Mouse (Mus musculus) gastrocnemius, postnatal 4 days (tissue): ENCODE measurements around the gene Carnmt1. TPM values are rescaled to one million over a fixed set of nuclear protein-coding genes. Genes with fewer than 3 reads are reported as not detected.

ENCODE experiments used
- DNase-seq, 2 experiments: peaks; one replicate each; pipeline ENCODE4 v3.0.0; 2021 to 2022; ENCODE audit warnings: low spot score in 2 of 2, mixed read lengths in 2 of 2
- long read RNA-seq, 2 experiments: library from polyadenylated mRNA; stranded (forward); transcript quantifications; one replicate each; pipeline ENCODE4 v2.0.0; 2021
- total RNA-seq, 2 experiments: library from RNA; stranded (reverse); gene quantifications; 2 replicates each; pipeline ENCODE4 v1.2.3; 2021

Gene Carnmt1
- total RNA-seq = 10 to 100 TPM; 27.7 to 28.0 TPM
- long read RNA-seq, experiment 1, full-length matches to known transcripts = 48 of 77 reads
- long read RNA-seq, experiment 1, partial matches to known transcripts = 1 of 77 reads
- long read RNA-seq, experiment 1, other reads (novel, unspliced or antisense) = 28 of 77 reads
- long read RNA-seq, experiment 2, full-length matches to known transcripts = 45 of 68 reads
- long read RNA-seq, experiment 2, partial matches to known transcripts = 2 of 68 reads
- long read RNA-seq, experiment 2, other reads (novel, unspliced or antisense) = 21 of 68 reads

GRCm38 (mm10) chr19:18670608-18671007, at the start of gene Carnmt1:
TSS of gene Carnmt1 (plus strand) at chr19:18670764.
- peak; percentile 94 to 99 for DNase-seq

- DNase-seq = no peak
Measured at GRCm38 (mm10) chr19:18623894-18624293, 46.7 kb upstream of the Carnmt1 start.

- DNase-seq = no peak
Measured at GRCm38 (mm10) chr19:18629589-18629988, 41.0 kb upstream of the Carnmt1 start.

GRCm38 (mm10) chr19:18630221-18631119, 40.1 kb upstream of the Carnmt1 start:
- peak in 1 of 2 experiments; percentile 15 for DNase-seq

GRCm38 (mm10) chr19:18631161-18631643, 39.4 kb upstream of the Carnmt1 start:
- DNase-seq = peak; percentile 50 to 73

- DNase-seq = peak; percentile 95 to 97
Measured at GRCm38 (mm10) chr19:18631644-18632219, 38.8 kb upstream of the Carnmt1 start, which contains the start of the genes Ostf1 and Nmrk1. TSS of gene Ostf1 (minus strand) at chr19:18631823. TSS of gene Nmrk1 (plus strand) at chr19:18631950.

- no peak for DNase-seq
Measured at GRCm38 (mm10) chr19:18632231-18633185, 38.1 kb upstream of the Carnmt1 start.

GRCm38 (mm10) chr19:18637954-18638353, 32.6 kb upstream of the Carnmt1 start:
- no peak for DNase-seq

GRCm38 (mm10) chr19:18638949-18639348, 31.6 kb upstream of the Carnmt1 start:
- no peak for DNase-seq

GRCm38 (mm10) chr19:18639552-18639951, 31.0 kb upstream of the Carnmt1 start:
- no peak for DNase-seq

GRCm38 (mm10) chr19:18641001-18641400, 29.6 kb upstream of the Carnmt1 start:
- no peak for DNase-seq

GRCm38 (mm10) chr19:18643411-18643810, 27.2 kb upstream of the Carnmt1 start:
- DNase-seq = no peak

- no peak for DNase-seq
Measured at GRCm38 (mm10) chr19:18644084-18644483, 26.5 kb upstream of the Carnmt1 start.

- no peak for DNase-seq
Measured at GRCm38 (mm10) chr19:18646397-18646796, 24.2 kb upstream of the Carnmt1 start.

- no peak for DNase-seq
Measured at GRCm38 (mm10) chr19:18646853-18647420, 23.6 kb upstream of the Carnmt1 start.

GRCm38 (mm10) chr19:18647775-18648557, 22.6 kb upstream of the Carnmt1 start:
- no peak for DNase-seq

GRCm38 (mm10) chr19:18648558-18648945, 22.0 kb upstream of the Carnmt1 start:
- no peak for DNase-seq

GRCm38 (mm10) chr19:18649955-18650354, 20.6 kb upstream of the Carnmt1 start:
- no peak for DNase-seq

- DNase-seq = no peak
Measured at GRCm38 (mm10) chr19:18650473-18650872, 20.1 kb upstream of the Carnmt1 start.
